Comparison of ENCODE assay signal across 9 mouse cellular contexts in the genomic region with DNA sequence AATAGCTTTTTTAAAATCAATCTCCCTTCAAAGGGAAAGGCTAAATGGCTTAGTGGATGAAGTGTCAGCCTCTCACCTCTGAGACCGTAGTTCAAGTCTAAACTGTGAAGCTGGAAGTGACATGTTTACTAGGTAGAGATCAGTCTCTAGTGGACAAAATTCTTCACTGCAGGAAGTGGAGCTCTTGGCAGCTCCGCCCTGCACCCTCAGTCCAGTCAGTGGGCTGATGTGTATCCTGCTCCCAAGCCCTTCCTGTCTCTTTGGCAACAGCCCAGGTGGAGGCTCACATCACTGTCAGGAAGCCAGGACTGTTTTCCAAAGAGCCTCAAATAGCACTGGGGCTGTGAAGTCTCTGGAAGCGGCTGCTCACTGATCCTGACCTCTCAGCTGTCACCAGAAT.
DNase-seq lines count a peak whose midpoint lies in the region; ATAC-seq and TF ChIP-seq lines count a peak whose summit lies in the region.
"Had no signal": no experiment of that assay in that cellular context is flagged by ENCODE, and none has a peak within 500 bp of the region (broad histone marks: within the 10 kb centered on the region; RNA-seq: fewer than 3 reads in every experiment).

No protein-coding gene starts in this region.

- in situ Hi-C loops in CH12.LX (cut with MboI; ENCODE audit: low pct_ligation_motif_present, low pct_unique_long_range_greater_than_20kb, low sequenced_read_pairs) = no loop called here

- peak; percentile 35 for DNase-seq in CH12.LX (ENCODE audit: extremely low read depth)
- peak; percentile 66 for DNase-seq in Muller cell, postnatal 12 days (ENCODE audit: inconsistent ontology term)
- peak; percentile 52 to 70 for DNase-seq in lung, postnatal 4 days
- no peak for DNase-seq in thymus, postnatal 36 days

- TF ChIP-seq RAD21 in CH12.LX (IDR thresholded peaks at IDR 0.05; ENCODE audit: low read depth, low read length) = peak; percentile 75

- WGBS in embryonic facial prominence, embryonic 15.5 days = 35% methylated on average over 3 of the region's 3 CpGs
- 9% methylated on average over 3 of the region's 3 CpGs for WGBS in heart, embryonic 15.5 days
- WGBS in kidney, embryonic 16.5 days = 9% methylated on average over 3 of the region's 3 CpGs

- no peak overlapping the region for H3K4me3 ChIP-seq in CH12.LX (replicated peaks in 1 of 3; ENCODE audit: low read depth in 2 of 3, low read length in 2 of 3, poor library complexity in 1 of 3)
- H3K4me3 ChIP-seq in embryonic facial prominence, embryonic 15.5 days (replicated peaks) = no peak overlapping the region
- H3K4me3 ChIP-seq in heart, embryonic 15.5 days = no peak overlapping the region
- H3K4me3 ChIP-seq in kidney, embryonic 16.5 days (ENCODE audit: low read length) = no peak overlapping the region
- H3K4me3 ChIP-seq: embryonic facial prominence, embryonic 12.5 days; megakaryocyte, embryonic 14.5 days had no signal

- no peak overlapping the region for H3K9ac ChIP-seq in CH12.LX (ENCODE audit: insufficient read depth, low read depth)
- no peak overlapping the region for H3K9ac ChIP-seq in embryonic facial prominence, embryonic 15.5 days
- H3K9ac ChIP-seq in heart, embryonic 15.5 days = no peak overlapping the region
- H3K9ac ChIP-seq in kidney, embryonic 16.5 days (replicated peaks; ENCODE audit: low read length) = no peak overlapping the region
- H3K9ac ChIP-seq: embryonic facial prominence, embryonic 12.5 days had no signal

- H3K36me3 ChIP-seq in CH12.LX (replicated peaks in 1 of 2; ENCODE audit: control insufficient read depth in 1 of 2, insufficient read depth in 1 of 2, low read length in 1 of 2) = no peaks in the 10 kb centered on the region
- no peaks in the 10 kb centered on the region for H3K36me3 ChIP-seq in embryonic facial prominence, embryonic 15.5 days
- H3K36me3 ChIP-seq in heart, embryonic 15.5 days = no peaks in the 10 kb centered on the region
- no peaks in the 10 kb centered on the region for H3K36me3 ChIP-seq in kidney, embryonic 16.5 days (ENCODE audit: insufficient read depth, low read length)
- H3K36me3 ChIP-seq: embryonic facial prominence, embryonic 12.5 days had no signal

- no peak overlapping the region for H3K27ac ChIP-seq in CH12.LX (ENCODE audit: insufficient read depth, low read depth)
- H3K27ac ChIP-seq in embryonic facial prominence, embryonic 15.5 days (replicated peaks) = no peak overlapping the region
- no peak overlapping the region for H3K27ac ChIP-seq in heart, embryonic 15.5 days
- H3K27ac ChIP-seq in kidney, embryonic 16.5 days (ENCODE audit: low read length) = no peak overlapping the region
- H3K27ac ChIP-seq: embryonic facial prominence, embryonic 12.5 days had no signal

- no peaks in the 10 kb centered on the region for H3K79me2 ChIP-seq in CH12.LX (replicated peaks; ENCODE audit: control insufficient read depth, extremely low read depth, insufficient read depth, poor library complexity, severe bottlenecking)

- H3K4me2 ChIP-seq in CH12.LX (ENCODE audit: insufficient read depth, low read depth, poor library complexity, severe bottlenecking) = no peak overlapping the region
- no peak overlapping the region for H3K4me2 ChIP-seq in embryonic facial prominence, embryonic 15.5 days (replicated peaks)
- no peak overlapping the region for H3K4me2 ChIP-seq in heart, embryonic 15.5 days
- H3K4me2 ChIP-seq in kidney, embryonic 16.5 days (replicated peaks; ENCODE audit: low read depth, low read length) = no peak overlapping the region
- H3K4me2 ChIP-seq: embryonic facial prominence, embryonic 12.5 days had no signal

- H3K4me1 ChIP-seq in CH12.LX (ENCODE audit: control insufficient read depth in 1 of 2, insufficient read depth in 2 of 2) = no peaks in the 10 kb centered on the region
- no peaks in the 10 kb centered on the region for H3K4me1 ChIP-seq in embryonic facial prominence, embryonic 15.5 days
- H3K4me1 ChIP-seq in heart, embryonic 15.5 days (replicated peaks) = 0 out of 2 replicates have a peak, but pooled peaks cover 3% of the 10 kb centered on the region
- H3K4me1 ChIP-seq in kidney, embryonic 16.5 days (ENCODE audit: insufficient read depth, low read length) = no peaks in the 10 kb centered on the region
- H3K4me1 ChIP-seq: embryonic facial prominence, embryonic 12.5 days; megakaryocyte, embryonic 14.5 days had no signal

- TF ChIP-seq CTCF in CH12.LX (conservative IDR thresholded peaks at IDR 0.05 in 1 of 2, IDR thresholded peaks at IDR 0.05 in 1 of 2; ENCODE audit: low read depth in 2 of 2, low read length in 2 of 2) = peak; percentile 29 to 63; a peak in 3 of 4 replicates

- no peaks in the 10 kb centered on the region for H3K27me3 ChIP-seq in CH12.LX (replicated peaks)
- no peaks in the 10 kb centered on the region for H3K27me3 ChIP-seq in embryonic facial prominence, embryonic 15.5 days
- no peaks in the 10 kb centered on the region for H3K27me3 ChIP-seq in heart, embryonic 15.5 days
- no peaks in the 10 kb centered on the region for H3K27me3 ChIP-seq in kidney, embryonic 16.5 days (ENCODE audit: insufficient read depth, low read length)
- H3K27me3 ChIP-seq: embryonic facial prominence, embryonic 12.5 days; megakaryocyte, embryonic 14.5 days had no signal

- no peak for TF ChIP-seq EP300 in CH12.LX (IDR thresholded peaks at IDR 0.05; ENCODE audit: low read length)

- TF ChIP-seq POLR2A in CH12.LX (IDR thresholded peaks at IDR 0.05; ENCODE audit: low read depth, low read length) = no peak

- peak; percentile 39; the same call in 1 of the 2 replicates for ATAC-seq in embryonic facial prominence, embryonic 15.5 days (ENCODE audit: insufficient number of reproducible peaks, low FRiP score, low TSS enrichment, low read depth)
- ATAC-seq in heart, embryonic 15.5 days (replicated peaks; ENCODE audit: insufficient number of reproducible peaks, insufficient read depth, low FRiP score, low read depth) = peak; percentile 83
- ATAC-seq in kidney, embryonic 16.5 days (ENCODE audit: low FRiP score, low TSS enrichment) = peak; percentile 93

- H3K9me3 ChIP-seq in CH12.LX (replicated peaks; ENCODE audit: low read length) = no peaks in the 10 kb centered on the region
- H3K9me3 ChIP-seq in embryonic facial prominence, embryonic 15.5 days (replicated peaks) = no peaks in the 10 kb centered on the region
- H3K9me3 ChIP-seq in heart, embryonic 15.5 days (replicated peaks) = no peaks in the 10 kb centered on the region
- H3K9me3 ChIP-seq in kidney, embryonic 16.5 days (ENCODE audit: low read length) = no peaks in the 10 kb centered on the region
- H3K9me3 ChIP-seq: embryonic facial prominence, embryonic 12.5 days; megakaryocyte, embryonic 14.5 days had no signal

- dilution Hi-C loops in CH12.LX (cut with MboI; ENCODE audit: extremely low pct_ligation_motif_present, extremely low pct_unique_long_range_greater_than_20kb, low sequenced_read_pairs) = no loop called here

TF ChIP-seq in CH12.LX, 34 proteins besides CTCF, POLR2A, EP300 and RAD21:
- TF ChIP-seq SMC3 (IDR thresholded peaks at IDR 0.05; ENCODE audit: low read depth, low read length) (peak; percentile 55), UBTF (IDR thresholded peaks at IDR 0.05; ENCODE audit: low read depth, low read length) (no peak)
TF ChIP-seq in CH12.LX: peak in this region for 1.

Comparison
In these comparisons a context has a peak if more than half of its experiments do, and no peak if none do; other contexts are left out.
1. DNase-seq: peak in CH12.LX (single experiment), Muller cell, postnatal 12 days (single experiment) and lung, postnatal 4 days (2 of 2); none in thymus, postnatal 36 days (0 of 2).
2. ATAC-seq: peak in every context shown above with its lines; median percentile 93 in kidney, embryonic 16.5 days; 83 in heart, embryonic 15.5 days; 39 in embryonic facial prominence, embryonic 15.5 days.